ENCODE assay signal across 8 mouse cellular contexts in the genomic region with DNA sequence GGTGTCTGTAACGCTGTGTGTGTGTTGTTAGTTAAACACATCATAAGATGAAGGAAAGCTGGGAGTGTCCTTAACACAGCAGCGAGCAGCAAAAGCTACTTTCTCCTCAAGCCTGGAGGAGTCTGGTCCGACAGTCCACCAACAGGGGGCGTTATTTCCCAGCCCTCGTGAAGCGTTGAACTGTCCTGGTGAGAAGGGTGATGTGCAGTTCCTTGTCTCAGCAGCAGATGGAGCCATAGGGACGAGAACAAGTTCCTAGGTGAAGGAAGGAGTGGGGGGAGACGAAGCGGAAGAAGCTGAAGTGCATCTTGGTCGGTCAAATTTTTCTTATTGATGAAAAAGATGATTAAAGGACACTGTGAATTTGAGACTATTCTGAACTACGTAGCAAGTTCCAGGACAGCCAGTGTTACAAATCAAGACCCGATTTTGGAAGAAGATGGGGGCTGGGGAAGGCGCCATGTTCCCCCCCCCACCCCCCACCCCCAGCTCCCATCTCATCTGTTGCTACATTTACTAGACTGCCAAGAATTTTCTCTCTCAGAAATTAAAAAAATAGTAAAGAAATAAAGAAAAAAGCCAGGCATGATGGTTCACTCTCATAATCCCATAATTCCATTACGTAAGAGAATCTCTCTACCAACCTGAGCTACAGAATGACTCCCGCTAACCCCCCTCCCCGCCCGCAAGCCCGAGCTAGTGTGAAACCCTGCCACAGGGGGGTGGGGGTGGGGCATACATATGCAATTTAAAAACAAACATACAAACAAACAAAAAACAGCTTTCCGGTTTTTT. TPM values are rescaled to one million over a fixed set of nuclear protein-coding genes. Genes with fewer than 3 reads are reported as not detected.
A peak's percentile ranks its signal among the peaks of the same experiment; 100 is the strongest.
DNase-seq lines count a peak whose midpoint lies in the region; ATAC-seq and TF ChIP-seq lines count a peak whose summit lies in the region.

No protein-coding gene starts in this region.

- H3K9ac ChIP-seq in MEL (ENCODE audit: control insufficient read depth, low read depth, low read length, poor library complexity, severe bottlenecking) = no peak overlapping the region
- peak overlapping the region; percentile 57 for H3K9ac ChIP-seq in forebrain, postnatal 0 days
- H3K9ac ChIP-seq in neural tube, embryonic 15.5 days (replicated peaks) = peak overlapping the region; percentile 51

- peaks cover 0 to 3% of the 10 kb centered on the region in 2 experiments; a peak in 2 of 4 replicates for H3K27me3 ChIP-seq in MEL (ENCODE audit: control insufficient read depth in 1 of 2, insufficient read depth in 2 of 2, low read length in 2 of 2)
- H3K27me3 ChIP-seq in cerebellum, adult 2 months (ENCODE audit: control insufficient read depth, insufficient read depth, low read length) = no peaks in the 10 kb centered on the region
- H3K27me3 ChIP-seq in forebrain, postnatal 0 days (ENCODE audit: insufficient read depth, low read length) = no peaks in the 10 kb centered on the region
- no peaks in the 10 kb centered on the region for H3K27me3 ChIP-seq in neural tube, embryonic 15.5 days (replicated peaks)

- H3K4me1 ChIP-seq in MEL (ENCODE audit: control insufficient read depth in 1 of 2, insufficient read depth in 2 of 2, low read length in 2 of 2) = no peaks in the 10 kb centered on the region
- peaks cover 4% of the 10 kb centered on the region; the same call in 1 of the 2 replicates for H3K4me1 ChIP-seq in cerebellum, adult 2 months (ENCODE audit: control insufficient read depth, insufficient read depth, low read length)
- H3K4me1 ChIP-seq in forebrain, postnatal 0 days (ENCODE audit: insufficient read depth) = 0 out of 2 replicates have a peak, but pooled peaks cover 3% of the 10 kb centered on the region
- peaks cover 9% of the 10 kb centered on the region for H3K4me1 ChIP-seq in neural tube, embryonic 15.5 days

- no peaks in the 10 kb centered on the region for H3K79me2 ChIP-seq in MEL (ENCODE audit: control insufficient read depth, insufficient read depth, low read length, poor library complexity)

- H3K36me3 ChIP-seq in MEL (ENCODE audit: control insufficient read depth in 1 of 2, insufficient read depth in 2 of 2, low read length in 2 of 2) = no peaks in the 10 kb centered on the region
- no peaks in the 10 kb centered on the region for H3K36me3 ChIP-seq in forebrain, postnatal 0 days (ENCODE audit: insufficient read depth)
- H3K36me3 ChIP-seq in neural tube, embryonic 15.5 days = no peaks in the 10 kb centered on the region

- peak; percentile 97 to 100 (median 99) for TF ChIP-seq CTCF in MEL (IDR thresholded peaks at IDR 0.05 in 2 of 3, conservative IDR thresholded peaks at IDR 0.05 in 1 of 3; ENCODE audit: control insufficient read depth in 1 of 3, insufficient read depth in 1 of 3, low read depth in 2 of 3, low read length in 3 of 3, poor library complexity in 1 of 3, severe bottlenecking in 1 of 3)
- peak; percentile 100 for TF ChIP-seq CTCF in cerebellum, adult 2 months (IDR thresholded peaks at IDR 0.05; ENCODE audit: borderline replicate concordance, insufficient read depth, low read depth, low read length)
- peak; percentile 100 for TF ChIP-seq CTCF in forebrain, postnatal 0 days (IDR thresholded peaks at IDR 0.05; ENCODE audit: low read depth)

- no peak for TF ChIP-seq POLR2A in MEL (IDR thresholded peaks at IDR 0.05; ENCODE audit: control insufficient read depth in 1 of 2, insufficient read depth in 1 of 2, low read depth in 1 of 2, low read length in 2 of 2, poor library complexity in 1 of 2)
- TF ChIP-seq POLR2A in cerebellum, adult 2 months (IDR thresholded peaks at IDR 0.05; ENCODE audit: borderline replicate concordance, insufficient read depth, low read length) = no peak

- H3K4me2 ChIP-seq in forebrain, postnatal 0 days (ENCODE audit: low read depth) = peak overlapping the region; percentile 55
- H3K4me2 ChIP-seq in neural tube, embryonic 15.5 days = peak overlapping the region; percentile 68

- no peak for TF ChIP-seq EP300 in MEL (IDR thresholded peaks at IDR 0.05; ENCODE audit: low read depth in 1 of 2, low read length in 2 of 2)

- H3K4me3 ChIP-seq in MEL (ENCODE audit: control insufficient read depth in 1 of 2, insufficient read depth in 1 of 2, low read depth in 2 of 2, low read length in 2 of 2) = no peak overlapping the region
- H3K4me3 ChIP-seq in cerebellum, adult 2 months (replicated peaks; ENCODE audit: insufficient read depth, low read depth, low read length) = peak overlapping the region; percentile 46
- H3K4me3 ChIP-seq in forebrain, postnatal 0 days (ENCODE audit: low read depth, low read length) = peak overlapping the region; percentile 48
- H3K4me3 ChIP-seq in neural tube, embryonic 15.5 days (replicated peaks) = peak overlapping the region; percentile 48

- no peak overlapping the region for H3K27ac ChIP-seq in MEL (ENCODE audit: control insufficient read depth, low read depth, low read length)
- no peak overlapping the region for H3K27ac ChIP-seq in cerebellum, adult 2 months (ENCODE audit: insufficient read depth, low read length)
- peak overlapping the region; percentile 54 for H3K27ac ChIP-seq in forebrain, postnatal 0 days (ENCODE audit: low read depth, low read length)
- H3K27ac ChIP-seq in neural tube, embryonic 15.5 days (replicated peaks) = peak overlapping the region; percentile 56; the same call in 1 of the 2 replicates

- intact Hi-C loops in heart, postnatal 36 days (cut with DNase I) = loop anchor here (1.0 kb wide), 2 partner anchors 51 to 117 kb away; no protein-coding TSS in a partner anchor

- DNase-seq in MEL (ENCODE audit: low read depth, low spot score) = peak; percentile 93
- peak; percentile 96 to 99 for DNase-seq in cerebellum, adult 2 months
- DNase-seq in forebrain, postnatal 0 days = peak; percentile 98
- peak; percentile 85 to 92 for DNase-seq in heart, postnatal 36 days
- peak; percentile 94 to 100 for DNase-seq in layer of hippocampus, adult 18-20 months (ENCODE audit: low spot score in 2 of 2)
- peak; percentile 87 to 91 for DNase-seq in lung, adult 18-20 months
- DNase-seq in testis, postnatal 10 days (ENCODE audit: low spot score) = peak; percentile 97

- peak; percentile 88 for TF ChIP-seq RAD21 in MEL (IDR thresholded peaks at IDR 0.05; ENCODE audit: low read depth, low read length)

- WGBS in cerebellum, adult 2 months = 4% methylated on average over 19 of the region's 19 CpGs
- 6% methylated on average over 19 of the region's 19 CpGs for WGBS in forebrain, postnatal 0 days
- WGBS in neural tube, embryonic 15.5 days = 7% methylated on average over 19 of the region's 19 CpGs

- H3K9me3 ChIP-seq in MEL (replicated peaks; ENCODE audit: insufficient read depth, low read length) = no peaks in the 10 kb centered on the region
- H3K9me3 ChIP-seq in forebrain, postnatal 0 days (ENCODE audit: low read length) = no peaks in the 10 kb centered on the region
- H3K9me3 ChIP-seq in neural tube, embryonic 15.5 days (replicated peaks) = no peaks in the 10 kb centered on the region

- ATAC-seq in forebrain, postnatal 0 days = peak; percentile 94
- ATAC-seq in neural tube, embryonic 15.5 days (ENCODE audit: low FRiP score) = peak; percentile 94

TF ChIP-seq in MEL, 35 proteins besides CTCF, POLR2A, EP300 and RAD21 (continues in another document):
- TF ChIP-seq RCOR1 (IDR thresholded peaks at IDR 0.05; ENCODE audit: low read depth, low read length) (no peak), MAZ (IDR thresholded peaks at IDR 0.05; ENCODE audit: low read depth, low read length) (no peak), ZC3H11A (IDR thresholded peaks at IDR 0.05; ENCODE audit: low read depth, low read length) (peak; percentile 81), NELFE (IDR thresholded peaks at IDR 0.05; ENCODE audit: low read depth, low read length) (no peak), MAX (IDR thresholded peaks at IDR 0.05; ENCODE audit: low read length) (no peak), KAT2A (conservative IDR thresholded peaks at IDR 0.05; ENCODE audit: low read depth, low read length) (no peak), BHLHE40 (IDR thresholded peaks at IDR 0.05; ENCODE audit: borderline replicate concordance, low read depth, low read length) (0 out of 2 replicates have a peak, but pooled peaks have one; percentile 12), ELF1 (IDR thresholded peaks at IDR 0.05; ENCODE audit: low read depth, low read length) (0 out of 2 replicates have a peak, but pooled peaks have one; percentile 9), NRF1 (IDR thresholded peaks at IDR 0.05; ENCODE audit: insufficient read depth, low read depth, low read length, poor library complexity, severe bottlenecking) (no peak)

RNA-seq across cellular contexts. Expression of gene Nanog, which starts 37.7 kb away (rescaled TPM):
- total RNA-seq in MEL (2012; rRNA removed) = not detected in 2 replicates
- polyA plus RNA-seq in MEL (2012; ENCODE audit: insufficient read depth in 1 of 2, insufficient read length in 2 of 2, low read depth in 1 of 2, low replicate concordance in 2 of 2, missing spikeins in 1 of 2) = under 1 TPM in 1 of 2 experiments, not detected in 1; 0.63 TPM
- polyA plus RNA-seq in cerebellum, adult 2 months (2012; rRNA removed) = 0.07 and 0.13 TPM in 2 replicates
- total RNA-seq in forebrain, postnatal 0 days (2014; rRNA removed) = not detected in 2 replicates
- polyA plus RNA-seq in forebrain, postnatal 0 days (2015; fragmentation: Nextera tagmentation; extraction: Ambion mirVana) = 0.07 TPM in 1 of 2 replicates, not detected in the other
- not detected for total RNA-seq in heart, postnatal 36 days (2021)
- not detected for total RNA-seq in layer of hippocampus, adult 18-20 months (2021)
- polyA plus RNA-seq in neural tube, embryonic 15.5 days (2015; fragmentation: Nextera tagmentation; extraction: Ambion mirVana) = 0.11 TPM in 1 of 2 replicates, not detected in the other

RNA-seq across cellular contexts. Expression of gene Dppa3, which starts 43.4 kb away (rescaled TPM):
- not detected in 2 replicates for total RNA-seq in MEL (2012; rRNA removed)
- polyA plus RNA-seq in MEL (2012; ENCODE audit: insufficient read depth in 1 of 2, insufficient read length in 2 of 2, low read depth in 1 of 2, low replicate concordance in 2 of 2, missing spikeins in 1 of 2) = not detected
- not detected in 2 replicates for polyA plus RNA-seq in cerebellum, adult 2 months (2012; rRNA removed)
- not detected in 2 replicates for total RNA-seq in forebrain, postnatal 0 days (2014; rRNA removed)
- polyA plus RNA-seq in forebrain, postnatal 0 days (2015; fragmentation: Nextera tagmentation; extraction: Ambion mirVana) = not detected in 2 replicates
- not detected for total RNA-seq in heart, postnatal 36 days (2021)
- total RNA-seq in layer of hippocampus, adult 18-20 months (2021) = not detected
- not detected in 2 replicates for polyA plus RNA-seq in neural tube, embryonic 15.5 days (2015; fragmentation: Nextera tagmentation; extraction: Ambion mirVana)

RNA-seq across cellular contexts. Expression of gene Gdf3, which starts 59.7 kb away (rescaled TPM):
- 39.6 and 42.8 TPM in 2 replicates for total RNA-seq in MEL (2012; rRNA removed)
- polyA plus RNA-seq in MEL (2012; ENCODE audit: insufficient read depth in 1 of 2, insufficient read length in 2 of 2, low read depth in 1 of 2, low replicate concordance in 2 of 2, missing spikeins in 1 of 2) = 10 to 100 TPM in 1 of 2 experiments, not detected in 1; 50.2 TPM
- polyA plus RNA-seq in cerebellum, adult 2 months (2012; rRNA removed) = 0.16 and 0.21 TPM in 2 replicates
- total RNA-seq in forebrain, postnatal 0 days (2014; rRNA removed) = not detected in 2 replicates
- polyA plus RNA-seq in forebrain, postnatal 0 days (2015; fragmentation: Nextera tagmentation; extraction: Ambion mirVana) = not detected in 2 replicates
- total RNA-seq in heart, postnatal 36 days (2021) = not detected
- not detected for total RNA-seq in layer of hippocampus, adult 18-20 months (2021)
- polyA plus RNA-seq in neural tube, embryonic 15.5 days (2015; fragmentation: Nextera tagmentation; extraction: Ambion mirVana) = 0.09 TPM in 1 of 2 replicates, not detected in the other

Comparison
In these comparisons a context has a peak if more than half of its experiments do, and no peak if none do; other contexts are left out.
1. H3K27ac ChIP-seq: peak in forebrain, postnatal 0 days (single experiment) and neural tube, embryonic 15.5 days (single experiment); none in MEL (single experiment) and cerebellum, adult 2 months (single experiment).
2. H3K4me3 ChIP-seq: peak in cerebellum, adult 2 months (single experiment), forebrain, postnatal 0 days (single experiment) and neural tube, embryonic 15.5 days (single experiment); none in MEL (0 of 2).
3. RNA of gene Gdf3, which starts 59.7 kb away (total RNA-seq): 39.6 to 42.8 TPM in MEL; not detected in forebrain, postnatal 0 days, not detected in heart, postnatal 36 days and not detected in layer of hippocampus, adult 18-20 months; every median in the first group is over 10 times any median in the second.
4. Peak in every context shown above with its lines, with median percentiles within 50 percentile points of each other: DNase-seq and CTCF ChIP-seq.